Mouse (Mus musculus) hindbrain, postnatal 0 days (tissue): ENCODE data around the gene Nectin4. TPM values are rescaled to one million over a fixed set of nuclear protein-coding genes. Genes with fewer than 3 reads are reported as not detected.

Experiments used
- ATAC-seq: fragments of 200-750 bp; cut with Nextera tagmentation; 2 replicates; pipeline ENCODE4 v1.8.0; 2017; ENCODE audit warnings: mild to moderate bottlenecking, moderate TSS enrichment, moderate library complexity
- DNase-seq: peaks from one replicate; pipeline ENCODE4 v3.0.0-alpha.2; 2015; ENCODE audit warnings: low spot score
- H3K27ac ChIP-seq: fragments of 300-500 bp; sonication (generic); 2 replicates; pipeline ENCODE4 v1.5.1; 2014; ENCODE audit warnings: mild to moderate bottlenecking
- H3K27me3 ChIP-seq: fragments of 300-500 bp; sonication (generic); 2 replicates; pipeline ENCODE4 v1.6.1; 2014; ENCODE audit warnings: low read length, mixed read lengths; ENCODE audit not compliant: insufficient read depth
- H3K36me3 ChIP-seq: fragments of 300-500 bp; sonication (generic); 2 replicates; pipeline ENCODE4 v1.6.1; 2014; ENCODE audit warnings: low read length, mixed read lengths; ENCODE audit not compliant: insufficient read depth
- H3K4me1 ChIP-seq: fragments of 300-500 bp; sonication (generic); 2 replicates; pipeline ENCODE4 v1.6.1; 2014; ENCODE audit warnings: antibody characterized with exemption, low read length, mixed read lengths; ENCODE audit not compliant: insufficient read depth
- H3K4me2 ChIP-seq: fragments of 300-500 bp; sonication (generic); 2 replicates; pipeline ENCODE4 v1.6.1; 2014; ENCODE audit warnings: low read depth, mild to moderate bottlenecking, low read length, moderate library complexity, mixed read lengths
- H3K4me3 ChIP-seq: fragments of 300-500 bp; sonication (generic); 2 replicates; pipeline ENCODE4 v1.5.1; 2014; ENCODE audit warnings: low read length
- H3K9ac ChIP-seq: fragments of 300-500 bp; sonication (generic); replicated peaks from 2 replicates; pipeline ENCODE4 v1.6.1; 2014; ENCODE audit warnings: mild to moderate bottlenecking, low read length, moderate library complexity, mixed read lengths
- H3K9me3 ChIP-seq: fragments of 300-500 bp; sonication (generic); 2 replicates; pipeline ENCODE4 v1.6.1; 2016; ENCODE audit warnings: low read length, mixed read lengths
- CTCF ChIP-seq: IDR thresholded peaks from 2 replicates; pipeline ENCODE4 v1.5.1; 2016; ENCODE audit warnings: antibody characterized with exemption, control low read depth, low read depth
- WGBS: fragments of 180-500 bp; shearing (Covaris S2); extraction: QIAGEN DNeasy Blood & Tissue Kit; methylation state at CpG from one replicate; pipeline ENCODE4 v1.1.7; 2014; 5-methylcytosine and 5-hydroxymethylcytosine counted together
- polyA plus RNA-seq: library from polyadenylated mRNA; unstranded; fragments of >200 nt; fragmentation: Nextera tagmentation; extraction: Ambion mirVana; gene quantifications from 2 replicates; pipeline ENCODE4 v1.2.1, GENCODE M21; 2015
- total RNA-seq: library from RNA; depleted of rRNA; stranded (reverse); fragments of >200 nt; gene quantifications from 2 replicates; pipeline ENCODE4 v1.2.3, GENCODE M21; 2014

Nectin4 gene
- total and polyA plus RNA-seq, 2 experiments from 2014 or later: 2.8 to 4.9 TPM

DNA sequence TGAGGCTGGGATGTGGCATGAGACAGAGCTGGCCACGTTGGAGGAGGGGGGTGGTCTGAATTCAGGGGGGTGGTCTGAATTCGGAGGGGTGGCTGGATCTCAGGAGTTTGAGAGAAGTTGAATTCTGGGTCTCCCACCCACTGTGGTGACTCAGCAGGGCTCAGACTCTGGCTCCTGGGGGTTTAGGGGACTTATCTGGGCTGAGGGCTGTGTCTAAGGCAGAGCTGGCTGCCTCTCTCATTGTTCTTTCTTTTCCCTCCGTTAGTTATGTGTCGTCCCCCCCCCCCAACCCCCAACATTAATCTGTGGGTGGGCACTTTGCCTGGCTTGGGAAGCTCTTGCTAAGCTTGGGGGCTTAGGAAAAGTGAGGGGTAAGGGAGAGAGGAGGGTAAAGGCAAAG is 4.0 kb downstream of the Nectin4 start:
- no peak for TF ChIP-seq CTCF
- no peak overlapping the region for H3K9ac ChIP-seq
- no peak for ATAC-seq
- no peaks in the 10 kb centered on the region for H3K27me3 ChIP-seq
- WGBS: 10% methylated on average over 4 of the region's 4 CpGs
- H3K4me1 ChIP-seq: no peaks in the 10 kb centered on the region
- DNase-seq: no peak
- H3K4me2 ChIP-seq: no peak overlapping the region
- no peaks in the 10 kb centered on the region for H3K9me3 ChIP-seq
- no peaks in the 10 kb centered on the region for H3K36me3 ChIP-seq
- no peak overlapping the region for H3K4me3 ChIP-seq
- no peak overlapping the region for H3K27ac ChIP-seq

DNA sequence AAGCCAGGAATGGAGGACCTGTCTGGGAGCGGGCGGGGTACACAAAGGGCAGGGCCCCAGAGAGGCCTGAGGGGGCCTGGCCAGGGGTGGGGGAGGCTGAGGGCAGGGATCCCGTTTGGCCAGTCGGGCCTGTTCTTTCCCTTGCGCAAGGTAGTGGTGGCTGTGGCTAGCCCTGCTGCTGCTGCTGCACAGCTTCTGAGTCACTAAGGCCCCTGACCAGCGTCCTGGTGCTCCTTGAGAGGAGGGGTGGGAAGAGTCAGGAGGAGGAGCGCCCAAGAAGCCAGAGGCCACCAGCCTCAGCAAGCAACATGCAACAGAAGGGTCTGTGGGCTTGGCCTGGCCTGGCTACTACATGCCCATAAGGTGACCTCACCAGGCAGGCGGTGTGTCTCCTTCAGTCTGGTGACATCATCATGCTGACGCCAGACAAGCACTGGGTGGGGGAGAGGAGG is 5.8 kb downstream of the Nectin4 start:
- DNase-seq (no peak), ATAC-seq (no peak)
- Histone ChIP-seq H3K4me3 (no peak overlapping the region), H3K27me3 (no peaks in the 10 kb centered on the region), H3K4me1 (peaks cover 7% of the 10 kb centered on the region; the same call in 1 of the 2 replicates), H3K9ac (no peak overlapping the region), H3K4me2 (no peak overlapping the region), H3K27ac (no peak overlapping the region), H3K36me3 (no peaks in the 10 kb centered on the region), H3K9me3 (no peaks in the 10 kb centered on the region)
- TF ChIP-seq CTCF: no peak
- 59% methylated on average over 9 of the region's 9 CpGs for WGBS

- WGBS: 89% methylated on average over 6 of the region's 6 CpGs
- no peak overlapping the region for H3K27ac ChIP-seq
- peaks cover 7% of the 10 kb centered on the region; the same call in 1 of the 2 replicates for H3K4me1 ChIP-seq
- no peaks in the 10 kb centered on the region for H3K9me3 ChIP-seq
- no peak overlapping the region for H3K9ac ChIP-seq
- no peak overlapping the region for H3K4me3 ChIP-seq
- no peaks in the 10 kb centered on the region for H3K27me3 ChIP-seq
- H3K36me3 ChIP-seq: no peaks in the 10 kb centered on the region
- no peak for DNase-seq
- H3K4me2 ChIP-seq: no peak overlapping the region
- no peak for ATAC-seq
- TF ChIP-seq CTCF: no peak
These were observed 8.4 kb downstream of the Nectin4 start for GRCm38 (mm10) chr1:171378298-171378697.

DNA sequence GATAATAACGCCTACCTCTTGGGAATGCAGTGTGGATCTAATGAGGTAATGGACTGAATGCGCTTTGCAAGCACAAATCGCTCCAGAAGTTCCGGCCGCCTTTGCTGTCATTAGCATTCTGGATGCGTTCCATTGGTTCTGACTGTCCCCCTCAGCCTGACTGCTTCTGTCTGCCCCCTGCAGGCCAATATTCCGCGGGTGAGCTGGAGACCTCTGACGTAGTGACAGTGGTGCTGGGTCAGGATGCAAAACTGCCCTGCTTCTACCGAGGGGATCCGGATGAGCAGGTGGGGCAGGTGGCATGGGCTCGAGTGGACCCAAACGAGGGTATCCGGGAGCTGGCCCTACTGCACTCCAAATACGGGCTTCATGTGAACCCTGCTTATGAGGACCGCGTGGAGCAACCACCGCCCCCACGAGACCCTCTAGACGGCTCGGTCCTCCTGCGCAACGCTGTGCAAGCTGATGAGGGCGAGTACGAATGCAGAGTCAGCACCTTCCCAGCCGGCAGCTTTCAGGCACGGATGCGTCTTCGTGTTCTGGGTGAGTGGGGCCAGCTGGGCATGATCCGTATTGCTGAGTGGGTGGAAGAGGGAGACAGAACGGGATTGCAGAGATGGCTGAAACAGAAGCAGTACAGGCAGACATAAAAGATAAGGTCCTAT is 10.2 kb downstream of the Nectin4 start:
- Histone ChIP-seq H3K4me3 (peak overlapping the region; percentile 28), H3K27ac (no peak overlapping the region; the same call in 1 of the 2 replicates), H3K27me3 (no peaks in the 10 kb centered on the region), H3K9ac (peak overlapping the region; percentile 25; the same call in 1 of the 2 replicates), H3K4me1 (peaks cover 7% of the 10 kb centered on the region; the same call in 1 of the 2 replicates), H3K4me2 (peak overlapping the region; percentile 58), H3K9me3 (no peaks in the 10 kb centered on the region), H3K36me3 (no peaks in the 10 kb centered on the region)
- 1% methylated on average over 31 of the region's 31 CpGs for WGBS
- TF ChIP-seq CTCF: peak; percentile 85
- peak; percentile 91 for ATAC-seq
- peak; percentile 91 for DNase-seq

- H3K27ac ChIP-seq: no peak overlapping the region
- H3K4me3 ChIP-seq: no peak overlapping the region
- no peak overlapping the region for H3K9ac ChIP-seq
- H3K27me3 ChIP-seq: no peaks in the 10 kb centered on the region
- no peaks in the 10 kb centered on the region for H3K36me3 ChIP-seq
- H3K4me2 ChIP-seq: no peak overlapping the region
- ATAC-seq (no peak), DNase-seq (no peak)
- H3K9me3 ChIP-seq: no peaks in the 10 kb centered on the region
- peaks cover 7% of the 10 kb centered on the region; the same call in 1 of the 2 replicates for H3K4me1 ChIP-seq
- 82% methylated on average over 11 of the region's 11 CpGs for WGBS
- TF ChIP-seq CTCF: 0 out of 2 replicates have a peak, but pooled peaks have one; percentile 6
These were observed 12.3 kb downstream of the Nectin4 start for GRCm38 (mm10) chr1:171382096-171382620.

GRCm38 (mm10) chr1:171384361-171384760 is 14.5 kb downstream of the Nectin4 start:
- Histone ChIP-seq H3K36me3 (no peaks in the 10 kb centered on the region), H3K4me2 (no peak overlapping the region), H3K9me3 (no peaks in the 10 kb centered on the region), H3K9ac (no peak overlapping the region), H3K27ac (no peak overlapping the region), H3K4me1 (peaks cover 7% of the 10 kb centered on the region; the same call in 1 of the 2 replicates), H3K27me3 (no peaks in the 10 kb centered on the region), H3K4me3 (no peak overlapping the region)
- DNase-seq: no peak
- 67% methylated on average over 9 of the region's 9 CpGs for WGBS
- no peak for TF ChIP-seq CTCF
- ATAC-seq: no peak

DNA sequence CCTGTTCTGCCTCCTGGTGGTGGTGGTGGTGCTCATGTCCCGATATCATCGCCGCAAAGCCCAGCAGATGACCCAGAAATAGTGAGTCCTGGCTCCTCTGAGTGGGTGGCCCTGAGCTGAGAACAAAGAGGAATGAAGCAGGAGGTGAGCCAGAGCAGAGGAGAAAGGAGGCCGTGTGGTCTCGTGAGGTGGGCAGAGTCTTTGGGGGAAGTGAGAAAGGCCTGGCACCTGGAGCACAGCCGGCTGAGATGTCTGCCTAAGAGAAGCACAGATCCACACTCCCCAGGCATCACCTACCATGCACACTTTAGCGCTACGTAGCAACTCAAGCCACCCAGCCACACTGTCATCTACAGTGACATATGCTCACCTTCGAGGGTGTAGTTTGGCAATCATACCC is 15.3 kb downstream of the Nectin4 start:
- Histone ChIP-seq H3K4me3 (no peak overlapping the region), H3K36me3 (no peaks in the 10 kb centered on the region), H3K4me2 (no peak overlapping the region), H3K9me3 (no peaks in the 10 kb centered on the region), H3K4me1 (peaks cover 2% of the 10 kb centered on the region; the same call in 1 of the 2 replicates), H3K9ac (no peak overlapping the region), H3K27me3 (no peaks in the 10 kb centered on the region), H3K27ac (no peak overlapping the region)
- TF ChIP-seq CTCF: peak; percentile 24; the same call in 1 of the 2 replicates
- ATAC-seq: no peak
- 62% methylated on average over 9 of the region's 9 CpGs for WGBS
- DNase-seq: no peak
